Mouse (Mus musculus): ENCODE data around the gene Tescl.

GRCm38 (mm10) chr7:24315726-24316566 is 17.8 kb downstream of the Tescl start:
- TF ChIP-seq POLR2A (IDR thresholded peaks at IDR 0.05; ENCODE audit: low read depth, low read length), result no peak
- no peak for TF ChIP-seq CTCF (conservative IDR thresholded peaks at IDR 0.05; ENCODE audit: insufficient read depth, insufficient read length, low read depth, low read length)
